Mouse (Mus musculus): ENCODE results near the gene Kel.

Gene Kel

GRCm38 (mm10) chr6:41704123-41704522 lies at the start of gene Kel:
TSS of gene Kel (minus strand) at chr6:41704339.
- no peak for DNase-seq (ENCODE audit: low read depth, low spot score)

- DNase-seq (ENCODE audit: low read depth, low spot score): no peak
These were observed 40.7 kb upstream of the Kel start for GRCm38 (mm10) chr6:41744664-41745392.

- no peak for DNase-seq (ENCODE audit: low read depth, low spot score)
These were observed 37.0 kb upstream of the Kel start for GRCm38 (mm10) chr6:41741101-41741500.

- DNase-seq (ENCODE audit: low read depth, low spot score): no peak
These were observed 30.8 kb upstream of the Kel start for GRCm38 (mm10) chr6:41734719-41735470.

GRCm38 (mm10) chr6:41727989-41728609 lies 24.0 kb upstream of the Kel start:
- DNase-seq (ENCODE audit: low read depth, low spot score): no peak

- DNase-seq (ENCODE audit: low read depth, low spot score): no peak
These were observed 17.3 kb upstream of the Kel start for GRCm38 (mm10) chr6:41721430-41721829.

GRCm38 (mm10) chr6:41710281-41710680 lies 6.1 kb upstream of the Kel start:
- no peak for DNase-seq (ENCODE audit: low read depth, low spot score)

- DNase-seq (ENCODE audit: low read depth, low spot score): no peak
These were observed 2.1 kb upstream of the Kel start for GRCm38 (mm10) chr6:41706275-41706674.

GRCm38 (mm10) chr6:41702928-41703327 lies 1.2 kb downstream of the Kel start:
- DNase-seq (ENCODE audit: low read depth, low spot score): no peak

- DNase-seq (ENCODE audit: low read depth, low spot score): no peak
These were observed 2.9 kb downstream of the Kel start for GRCm38 (mm10) chr6:41701245-41701644.

GRCm38 (mm10) chr6:41694407-41694806 lies 9.7 kb downstream of the Kel start:
- DNase-seq (ENCODE audit: low read depth, low spot score): no peak

- DNase-seq (ENCODE audit: low read depth, low spot score): no peak
These were observed 11.9 kb downstream of the Kel start for GRCm38 (mm10) chr6:41692200-41692599.

GRCm38 (mm10) chr6:41685596-41685995 lies 18.5 kb downstream of the Kel start:
- no peak for DNase-seq (ENCODE audit: low read depth, low spot score)

GRCm38 (mm10) chr6:41684911-41685310 lies 19.2 kb downstream of the Kel start:
- DNase-seq (ENCODE audit: low read depth, low spot score): no peak

GRCm38 (mm10) chr6:41684131-41684530 lies 20.0 kb downstream of the Kel start, which contains the start of gene Llcfc1:
TSS of gene Llcfc1 (plus strand) at chr6:41684431.
- DNase-seq (ENCODE audit: low read depth, low spot score): no peak

GRCm38 (mm10) chr6:41681656-41682055 lies 22.5 kb downstream of the Kel start:
- no peak for DNase-seq (ENCODE audit: low read depth, low spot score)

GRCm38 (mm10) chr6:41680669-41681068 lies 23.5 kb downstream of the Kel start, which contains the start of gene Trpv5:
TSS of gene Trpv5 (minus strand) at chr6:41680769.
- DNase-seq (ENCODE audit: low read depth, low spot score): no peak

- no peak for DNase-seq (ENCODE audit: low read depth, low spot score)
These were observed 27.6 kb downstream of the Kel start for GRCm38 (mm10) chr6:41676530-41676929.

- peak; percentile 14 for DNase-seq (ENCODE audit: low read depth, low spot score)
These were observed 41.8 kb downstream of the Kel start for GRCm38 (mm10) chr6:41662320-41662719.

GRCm38 (mm10) chr6:41658487-41658886 lies 45.7 kb downstream of the Kel start:
- no peak for DNase-seq (ENCODE audit: low read depth, low spot score)

GRCm38 (mm10) chr6:41654648-41655047 lies 49.5 kb downstream of the Kel start:
- no peak for DNase-seq (ENCODE audit: low read depth, low spot score)

GRCm38 (mm10) chr6:41653173-41653572 lies 51.0 kb downstream of the Kel start:
- DNase-seq (ENCODE audit: low read depth, low spot score): no peak
